Mouse (Mus musculus) liver, embryonic 15.5 days (tissue): Measurements from ENCODE around the gene Cd81. TPM values are rescaled to one million over a fixed set of nuclear protein-coding genes. Genes with fewer than 3 reads are reported as not detected.

Source experiments
- ATAC-seq: fragments of 200-750 bp; cut with Nextera tagmentation; 2 replicates; pipeline ENCODE4 v1.8.0; 2017; ENCODE audit warnings: moderate number of reproducible peaks, mild to moderate bottlenecking, moderate library complexity; ENCODE audit not compliant: insufficient read depth
- H3K27ac ChIP-seq: fragments of 300-500 bp; sonication (generic); replicated peaks from 2 replicates; pipeline ENCODE4 v1.5.1; 2015; ENCODE audit warnings: mild to moderate bottlenecking, inconsistent platforms
- H3K27me3 ChIP-seq: fragments of 300-500 bp; sonication (generic); 2 replicates; pipeline ENCODE4 v1.6.1; 2015; ENCODE audit warnings: mild to moderate bottlenecking, inconsistent platforms
- H3K36me3 ChIP-seq: fragments of 300-500 bp; sonication (generic); replicated peaks from 2 replicates; pipeline ENCODE4 v1.6.1; 2015; ENCODE audit warnings: moderate library complexity, mild to moderate bottlenecking, inconsistent platforms
- H3K4me1 ChIP-seq: fragments of 300-500 bp; sonication (generic); replicated peaks from 2 replicates; pipeline ENCODE4 v1.6.1; 2015; ENCODE audit warnings: inconsistent platforms
- H3K4me2 ChIP-seq: fragments of 300-500 bp; sonication (generic); 2 replicates; pipeline ENCODE4 v1.6.1; 2015; ENCODE audit warnings: moderate library complexity, mild to moderate bottlenecking, inconsistent platforms
- H3K4me3 ChIP-seq: fragments of 300-500 bp; sonication (generic); replicated peaks from 2 replicates; pipeline ENCODE4 v1.5.1; 2015; ENCODE audit warnings: mild to moderate bottlenecking, inconsistent platforms
- H3K9ac ChIP-seq: fragments of 300-500 bp; sonication (generic); 2 replicates; pipeline ENCODE4 v1.6.1; 2015; ENCODE audit warnings: moderate library complexity, mild to moderate bottlenecking, inconsistent platforms
- H3K9me3 ChIP-seq: fragments of 300-500 bp; sonication (generic); replicated peaks from 2 replicates; pipeline ENCODE4 v1.6.1; 2016; ENCODE audit warnings: inconsistent platforms
- WGBS: fragments of 180-500 bp; shearing (Covaris S2); methylation state at CpG from one replicate; pipeline ENCODE4 v1.1.7; 2015; ENCODE audit warnings: mixed read lengths; ENCODE audit not compliant: insufficient replicate concordance; 5-methylcytosine and 5-hydroxymethylcytosine counted together
- polyA plus RNA-seq: library from polyadenylated mRNA; unstranded; fragments of >200 nt; fragmentation: Nextera tagmentation; extraction: Ambion mirVana; gene quantifications from 2 replicates; pipeline ENCODE4 v1.2.1, GENCODE M21; 2015

The Cd81 gene
- polyA plus RNA-seq, 1 experiment from 2014 or later = 132 TPM

- Histone ChIP-seq H3K36me3 (no peaks in the 10 kb centered on the region), H3K27me3 (no peaks in the 10 kb centered on the region), H3K27ac (no peak overlapping the region), H3K4me3 (no peak overlapping the region), H3K9ac (no peak overlapping the region), H3K4me1 (no peaks in the 10 kb centered on the region; the same call in 1 of the 2 replicates), H3K9me3 (no peaks in the 10 kb centered on the region), H3K4me2 (no peak overlapping the region)
- ATAC-seq = no peak
- WGBS = 62% methylated on average over 2 of the region's 2 CpGs
Measured at GRCm38 (mm10) chr7:143077351-143077750, 24.8 kb downstream of the Cd81 start.

DNA sequence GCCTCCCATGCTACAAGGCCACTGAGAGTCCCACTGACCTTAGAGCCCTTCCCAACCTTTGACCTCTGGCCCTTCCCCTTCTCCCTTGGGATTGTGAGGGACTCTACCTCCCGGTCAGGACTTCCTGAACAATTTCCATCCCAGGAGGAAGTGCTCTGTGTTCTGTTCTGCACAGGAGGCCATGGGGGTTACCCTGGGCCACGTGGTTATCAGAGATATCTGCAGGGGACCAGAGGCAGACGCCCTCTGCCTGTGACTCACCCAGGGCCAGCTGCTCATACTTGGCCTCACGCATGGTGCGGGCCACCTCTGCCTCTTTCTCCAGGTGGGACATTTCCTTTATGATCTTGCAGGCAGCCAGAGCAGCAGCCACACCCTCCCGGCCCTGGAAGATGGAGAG, 29.5 kb downstream of the Cd81 start:
- Histone ChIP-seq H3K36me3 (no peaks in the 10 kb centered on the region), H3K4me2 (no peak overlapping the region), H3K27ac (no peak overlapping the region), H3K4me3 (no peak overlapping the region), H3K4me1 (no peaks in the 10 kb centered on the region; the same call in 1 of the 2 replicates), H3K9me3 (no peaks in the 10 kb centered on the region), H3K27me3 (no peaks in the 10 kb centered on the region), H3K9ac (no peak overlapping the region)
- ATAC-seq = no peak
- WGBS = 24% methylated on average over 6 of the region's 6 CpGs

DNA sequence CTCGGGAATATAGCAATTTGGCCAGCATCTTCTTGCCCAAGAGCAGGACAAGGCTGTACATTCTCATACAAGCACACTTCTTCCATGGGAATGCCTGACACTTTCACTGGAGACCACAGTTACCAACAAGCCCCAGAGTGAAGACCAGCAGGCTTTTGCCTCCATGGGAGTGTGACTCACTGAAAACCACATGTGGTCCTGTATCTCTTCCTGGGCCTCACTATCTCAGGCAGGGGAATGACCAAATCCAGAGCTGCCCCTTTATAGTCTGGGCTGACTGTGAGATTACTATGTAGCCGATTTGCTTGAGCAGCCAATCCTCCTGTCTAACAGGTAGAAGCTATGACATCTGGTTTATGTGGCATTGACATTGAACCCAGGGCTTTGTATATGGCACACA, 31.2 kb downstream of the Cd81 start:
- Histone ChIP-seq H3K4me1 (no peaks in the 10 kb centered on the region; the same call in 1 of the 2 replicates), H3K36me3 (no peaks in the 10 kb centered on the region), H3K9ac (no peak overlapping the region), H3K27ac (no peak overlapping the region), H3K27me3 (peaks cover under 1% of the 10 kb centered on the region; the same call in 1 of the 2 replicates), H3K4me2 (no peak overlapping the region), H3K4me3 (no peak overlapping the region), H3K9me3 (no peaks in the 10 kb centered on the region)
- WGBS = 35% methylated on average over 2 of the region's 2 CpGs
- no peak for ATAC-seq

- ATAC-seq = no peak
- Histone ChIP-seq H3K27me3 (peaks cover 4% of the 10 kb centered on the region; the same call in 1 of the 2 replicates), H3K4me2 (no peak overlapping the region), H3K4me1 (no peaks in the 10 kb centered on the region; the same call in 1 of the 2 replicates), H3K9ac (no peak overlapping the region), H3K36me3 (no peaks in the 10 kb centered on the region), H3K4me3 (no peak overlapping the region), H3K27ac (no peak overlapping the region), H3K9me3 (no peaks in the 10 kb centered on the region)
- whole genome bisulfite sequencing = 40% methylated on average over 2 of the region's 2 CpGs
Measured at GRCm38 (mm10) chr7:143086366-143086765, 33.8 kb downstream of the Cd81 start.

- 0 out of 2 replicates have a peak, but pooled peaks have one; percentile 10 for ATAC-seq
- H3K36me3 ChIP-seq = no peaks in the 10 kb centered on the region
- no peak overlapping the region for H3K27ac ChIP-seq
- H3K4me2 ChIP-seq = no peak overlapping the region
- peaks cover 9% of the 10 kb centered on the region; the same call in 1 of the 2 replicates for H3K27me3 ChIP-seq
- WGBS = 60% methylated on average over 4 of the region's 4 CpGs
- no peak overlapping the region for H3K9ac ChIP-seq
- H3K4me3 ChIP-seq = no peak overlapping the region
- no peaks in the 10 kb centered on the region for H3K9me3 ChIP-seq
- no peaks in the 10 kb centered on the region for H3K4me1 ChIP-seq
Measured at GRCm38 (mm10) chr7:143087070-143087579, 34.6 kb downstream of the Cd81 start.

GRCm38 (mm10) chr7:143093847-143094246, 41.3 kb downstream of the Cd81 start:
- 32% methylated on average over 3 of the region's 3 CpGs for WGBS
- Histone ChIP-seq H3K4me3 (no peak overlapping the region), H3K27me3 (peaks cover 24% of the 10 kb centered on the region), H3K27ac (no peak overlapping the region), H3K4me2 (no peak overlapping the region), H3K9ac (no peak overlapping the region), H3K36me3 (no peaks in the 10 kb centered on the region), H3K9me3 (no peaks in the 10 kb centered on the region), H3K4me1 (no peaks in the 10 kb centered on the region)
- no peak for ATAC-seq

DNA sequence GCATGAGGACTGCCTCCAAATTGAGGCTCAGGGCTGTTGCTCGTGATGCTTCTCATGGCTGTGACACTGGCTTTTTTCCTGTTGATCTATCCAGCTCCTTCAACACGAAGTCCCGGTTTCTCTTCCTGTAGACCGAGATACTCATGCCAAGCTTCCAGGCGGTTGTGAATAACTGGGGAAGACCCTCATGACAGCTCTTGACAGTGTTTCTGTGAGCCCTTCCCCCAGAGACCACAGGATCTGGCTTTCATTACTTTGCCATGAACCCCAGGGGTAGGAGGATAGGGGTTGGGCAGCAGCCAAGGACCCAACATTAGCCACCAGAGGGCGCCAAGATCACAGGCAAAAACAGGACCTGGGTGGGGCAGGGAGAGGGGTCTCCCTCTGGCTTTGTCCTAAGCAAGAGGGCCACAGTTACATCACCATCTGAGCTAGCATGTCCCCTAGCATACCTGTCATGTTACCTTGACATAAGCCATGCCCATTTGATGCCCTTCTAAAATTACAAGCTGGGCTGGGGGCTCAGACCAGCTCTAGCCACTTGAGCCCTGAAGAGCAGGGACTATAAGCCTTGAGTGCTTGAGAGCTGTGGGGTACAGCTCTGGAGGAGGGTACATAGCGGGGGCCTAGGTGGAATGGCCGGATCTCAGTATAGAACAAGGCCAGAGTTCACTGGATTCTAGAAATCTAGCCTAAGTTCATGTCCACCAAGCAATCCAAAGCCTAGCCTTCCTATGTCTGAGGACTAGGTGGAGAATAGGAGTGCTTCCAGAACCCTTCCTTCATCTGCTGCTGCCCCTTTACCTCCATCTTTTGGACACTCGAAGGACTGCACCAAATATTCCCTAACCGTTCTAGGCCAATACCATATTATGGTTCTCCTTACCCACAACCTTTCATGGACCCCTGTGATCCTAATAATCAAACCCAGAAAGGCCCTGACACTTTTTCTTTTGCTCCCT, 42.3 kb downstream of the Cd81 start, which contains the start of gene Trpm5:
Trpm5 (minus strand) TSS at position 51 of the 962 bp plus-strand sequence.
- no peaks in the 10 kb centered on the region for H3K9me3 ChIP-seq
- no peak for ATAC-seq

DNA sequence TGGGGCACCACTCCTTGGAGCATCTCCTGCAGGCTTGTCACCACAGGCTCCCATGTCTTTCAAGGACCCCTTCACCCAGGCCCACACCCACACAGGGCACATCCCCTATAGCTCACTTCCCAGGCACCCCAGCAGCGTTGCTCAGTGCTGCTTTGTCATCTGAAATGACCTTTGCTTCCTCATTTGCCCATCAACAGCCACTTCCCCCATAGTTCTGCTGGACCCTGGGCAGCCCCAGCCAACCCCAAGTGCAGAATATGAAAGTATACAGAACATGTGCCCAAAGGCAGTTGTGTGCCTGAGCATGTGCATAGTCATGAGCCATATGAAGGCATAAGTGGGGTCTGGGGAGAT, 43.0 kb downstream of the Cd81 start:
- Histone ChIP-seq H3K27me3 (peaks cover 30% of the 10 kb centered on the region), H3K4me1 (no peaks in the 10 kb centered on the region), H3K9me3 (no peaks in the 10 kb centered on the region), H3K36me3 (no peaks in the 10 kb centered on the region), H3K27ac (no peak overlapping the region), H3K4me2 (no peak overlapping the region), H3K9ac (no peak overlapping the region), H3K4me3 (no peak overlapping the region)
- 9% methylated on average over 1 of the region's 1 CpGs for WGBS
- no peak for ATAC-seq

More for the DNA sequence above, 42.3 kb downstream of the Cd81 start, which contains the start of gene Trpm5:
- H3K36me3 ChIP-seq = no peaks in the 10 kb centered on the region
- H3K27me3 ChIP-seq = peaks cover 25% of the 10 kb centered on the region
- no peak within 1 kb of the TSS for H3K27ac ChIP-seq
- no peak within 1 kb of the TSS for H3K4me3 ChIP-seq
- no peak within 1 kb of the TSS for H3K9ac ChIP-seq
- H3K4me1 ChIP-seq = no peaks in the 10 kb centered on the region
- WGBS = 39% methylated on average over 10 of the region's 10 CpGs
- no peak within 1 kb of the TSS for H3K4me2 ChIP-seq

DNA sequence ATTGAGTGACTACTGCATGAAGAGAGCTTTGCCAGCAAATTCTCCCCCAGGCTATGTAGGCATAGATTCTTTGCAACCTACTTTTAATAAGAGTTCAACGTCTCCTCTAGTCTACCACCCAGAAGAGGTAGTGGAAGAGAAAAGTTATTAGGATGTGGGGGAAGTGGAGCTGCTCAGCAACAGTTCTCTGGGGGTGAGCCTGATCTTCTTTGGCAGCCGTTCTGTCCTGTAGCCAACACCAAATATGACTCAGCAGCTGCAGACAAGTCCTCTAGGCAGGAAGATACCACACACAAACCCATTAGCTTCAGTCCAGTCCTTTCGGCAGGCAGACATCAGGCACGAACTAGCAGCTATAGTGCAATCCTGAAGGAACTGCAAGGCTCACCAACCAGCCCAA, 48.2 kb downstream of the Cd81 start:
- 34% methylated on average over 4 of the region's 4 CpGs for WGBS
- H3K9me3 ChIP-seq = no peaks in the 10 kb centered on the region
- no peaks in the 10 kb centered on the region for H3K36me3 ChIP-seq
- no peak for ATAC-seq
- no peaks in the 10 kb centered on the region for H3K4me1 ChIP-seq
- no peak overlapping the region for H3K4me2 ChIP-seq
- H3K4me3 ChIP-seq = no peak overlapping the region
- H3K27ac ChIP-seq = no peak overlapping the region
- peaks cover 33% of the 10 kb centered on the region for H3K27me3 ChIP-seq
- no peak overlapping the region for H3K9ac ChIP-seq

DNA sequence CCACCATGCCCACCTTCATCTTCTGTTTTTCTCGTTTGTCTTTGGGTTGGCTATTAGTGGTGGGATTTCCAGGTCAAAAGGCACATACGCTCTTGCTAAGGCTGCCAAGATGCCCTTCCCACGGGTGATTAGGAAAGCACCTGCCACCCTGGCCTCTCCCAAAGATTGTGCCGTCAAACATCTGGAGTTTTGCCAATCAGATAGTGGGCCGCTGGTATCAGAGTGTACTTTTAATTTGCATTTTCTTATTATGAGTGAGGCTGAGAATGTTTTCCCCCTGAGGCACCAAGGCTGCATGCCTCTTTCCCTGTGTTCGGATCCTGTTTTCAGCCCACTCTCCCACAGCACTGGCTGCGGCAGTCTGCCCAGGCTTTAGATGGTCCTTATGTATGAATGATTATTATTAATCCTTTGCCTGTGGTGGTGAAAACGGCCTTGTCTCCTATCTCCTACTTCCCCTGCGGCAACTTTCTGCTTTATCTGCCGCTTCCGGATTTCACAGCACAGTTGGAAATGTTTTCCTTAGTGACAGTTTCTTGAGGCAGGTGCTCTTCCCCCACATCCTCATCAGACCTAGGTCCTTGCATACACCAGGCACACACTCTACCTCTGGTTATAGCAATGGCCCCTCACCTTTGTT, 52.8 kb downstream of the Cd81 start:
- ATAC-seq = no peak
- no peak overlapping the region for H3K9ac ChIP-seq
- WGBS = 45% methylated on average over 11 of the region's 11 CpGs

GRCm38 (mm10) chr7:143106062-143106461, 53.5 kb downstream of the Cd81 start, which contains the start of gene Kcnq1:
Gene Kcnq1, plus strand, starts transcription at chr7:143106362.
- Histone ChIP-seq H3K36me3 (no peaks in the 10 kb centered on the region), H3K4me3 (peak within 1 kb of the TSS; percentile 33), H3K27me3 (peaks cover 65% of the 10 kb centered on the region), H3K4me1 (peaks cover 6% of the 10 kb centered on the region; the same call in 1 of the 2 replicates), H3K4me2 (peak within 1 kb of the TSS; percentile 59), H3K27ac (no peak within 1 kb of the TSS), H3K9me3 (no peaks in the 10 kb centered on the region), H3K9ac (no peak within 1 kb of the TSS)
- ATAC-seq = no peak
- WGBS = 48% methylated on average over 4 of the region's 4 CpGs

More for the DNA sequence above, 52.8 kb downstream of the Cd81 start:
- H3K9me3 ChIP-seq = no peaks in the 10 kb centered on the region
- no peak overlapping the region for H3K27ac ChIP-seq
- no peak overlapping the region for H3K4me3 ChIP-seq
- H3K36me3 ChIP-seq = no peaks in the 10 kb centered on the region
- no peak overlapping the region for H3K4me2 ChIP-seq
- peaks cover 62% of the 10 kb centered on the region for H3K27me3 ChIP-seq
- H3K4me1 ChIP-seq = peaks cover 6% of the 10 kb centered on the region; the same call in 1 of the 2 replicates
